Mouse (Mus musculus): Measurements from ENCODE around the gene Spats2l. TPM values are rescaled to one million over a fixed set of nuclear protein-coding genes. Genes with fewer than 3 reads are reported as not detected.
A peak's percentile ranks its signal among the peaks of the same experiment; 100 is the strongest.

Spats2l gene
- polyA plus RNA-seq, 1 experiment, result 11.9 TPM

GRCm38 (mm10) chr1:57995432-57996132, 221.6 kb downstream of the Spats2l start, which contains the start of gene Sgo2a:
Gene Sgo2a (plus strand): TSS chr1:57995971.
- Histone ChIP-seq H3K27me3 (ENCODE audit: control insufficient read depth, insufficient read depth, low read length) (no peaks in the 10 kb centered on the region), H3K27ac (ENCODE audit: insufficient read depth, low read length) (peak within 1 kb of the TSS; percentile 59; the same call in 1 of the 2 replicates), H3K4me3 (replicated peaks; ENCODE audit: insufficient read depth, low read depth, low read length) (peak within 1 kb of the TSS; percentile 91), H3K4me1 (ENCODE audit: control insufficient read depth, insufficient read depth, low read length) (no peaks in the 10 kb centered on the region)
- TF ChIP-seq POLR2A (IDR thresholded peaks at IDR 0.05; ENCODE audit: borderline replicate concordance, insufficient read depth, low read length), result peak; percentile 95; the same call in 1 of the 2 replicates
- TF ChIP-seq CTCF (IDR thresholded peaks at IDR 0.05; ENCODE audit: borderline replicate concordance, insufficient read depth, low read depth, low read length), result no peak
- peak; percentile 89 to 90 for DNase-seq
- 7% methylated on average over 30 of the region's 30 CpGs for WGBS

DNA sequence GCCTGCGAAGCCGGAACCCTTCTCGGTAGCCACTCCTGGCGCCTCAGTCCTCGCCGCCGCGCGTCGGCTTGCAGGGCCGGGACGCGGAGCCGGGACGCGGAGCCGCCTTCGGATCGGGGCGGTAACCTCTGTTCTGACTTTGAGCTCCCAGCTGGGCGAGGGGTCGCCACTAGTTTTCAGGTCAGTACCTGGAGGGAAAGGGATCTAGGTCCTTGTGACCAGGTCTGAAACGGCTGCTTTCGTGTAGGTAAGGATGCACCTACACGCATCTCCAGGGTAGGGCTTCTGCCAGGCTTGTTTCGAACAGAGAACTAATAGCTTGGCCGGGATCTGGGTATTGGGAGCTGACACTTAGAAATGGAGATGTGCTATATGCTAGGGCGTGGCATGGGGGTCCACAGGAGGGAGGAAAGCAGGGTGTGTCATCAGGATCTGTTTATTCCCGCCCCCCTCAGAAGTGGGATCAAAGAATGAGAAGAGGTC, 222.2 kb downstream of the Spats2l start:
- DNase-seq, result no peak
- no peaks in the 10 kb centered on the region for H3K27me3 ChIP-seq (ENCODE audit: control insufficient read depth, insufficient read depth, low read length)
- peak overlapping the region; percentile 91 for H3K4me3 ChIP-seq (replicated peaks; ENCODE audit: insufficient read depth, low read depth, low read length)
- under 1% methylated on average over 29 of the region's 29 CpGs for WGBS
- TF ChIP-seq CTCF (IDR thresholded peaks at IDR 0.05; ENCODE audit: borderline replicate concordance, insufficient read depth, low read depth, low read length) (no peak), POLR2A (IDR thresholded peaks at IDR 0.05; ENCODE audit: borderline replicate concordance, insufficient read depth, low read length) (no peak)
- H3K4me1 ChIP-seq (ENCODE audit: control insufficient read depth, insufficient read depth, low read length), result no peaks in the 10 kb centered on the region
- H3K27ac ChIP-seq (ENCODE audit: insufficient read depth, low read length), result no peak overlapping the region

Other genes with a start within 250 kb of the Spats2l start
- 0.77 and 0.84 TPM in 2 replicates for gene Sgo2a, start 221.8 kb downstream of the Spats2l start, polyA plus RNA-seq (2012; rRNA removed)
- 21.5 and 21.6 TPM in 2 replicates for gene Kctd18, start 244.8 kb downstream of the Spats2l start, polyA plus RNA-seq (2012; rRNA removed)

All from cerebellum, adult 2 months (tissue).